Mouse (Mus musculus) spleen, adult 2 months (tissue): ENCODE measurements at regions not wholly inside any gene's neighbourhood (a gene's known extent, or its start where the extent isn't known, plus 50 kb on each side); places are given as distances from the start of the nearest gene placed in this dataset.

Source experiments
- DNase-seq, 2 experiments: peaks; one replicate each; pipeline versions ENCODE4 v3.0.0 to v3.0.0-alpha.2; 2012 to 2021; ENCODE audit warnings: low spot score in 2 of 2, low read depth in 1 of 2
- H3K27ac ChIP-seq: fragments of 200-500 bp; 2 replicates; pipeline ENCODE4 v1.5.1; 2012; ENCODE audit warnings: low read length, inconsistent platforms; ENCODE audit not compliant: insufficient read depth
- H3K27me3 ChIP-seq: fragments of 200-500 bp; 2 replicates; pipeline ENCODE4 v1.6.1; 2012; ENCODE audit warnings: mild to moderate bottlenecking, moderate library complexity, low read length, inconsistent platforms; ENCODE audit not compliant: control insufficient read depth, insufficient read depth
- H3K36me3 ChIP-seq: fragments of 200-500 bp; 2 replicates; pipeline ENCODE4 v1.6.1; 2012; ENCODE audit warnings: mild to moderate bottlenecking, low read length, inconsistent platforms; ENCODE audit not compliant: control insufficient read depth, insufficient read depth
- H3K4me1 ChIP-seq: fragments of 200-500 bp; 2 replicates; pipeline ENCODE4 v1.6.1; 2011; ENCODE audit warnings: inconsistent platforms; ENCODE audit not compliant: control insufficient read depth, insufficient read depth, insufficient read length
- H3K4me3 ChIP-seq: fragments of 200-500 bp; 2 replicates; pipeline ENCODE4 v1.5.1; 2011; ENCODE audit warnings: mild to moderate bottlenecking, inconsistent platforms; ENCODE audit not compliant: insufficient read depth, insufficient read length; ENCODE audit errors: extremely low read depth
- CTCF ChIP-seq: fragments of 200-500 bp; IDR thresholded peaks from 2 replicates; pipeline ENCODE4 v1.5.1; 2011; ENCODE audit warnings: mild to moderate bottlenecking, inconsistent platforms; ENCODE audit not compliant: insufficient read depth, insufficient read length, insufficient replicate concordance; ENCODE audit errors: extremely low read depth
- POLR2A ChIP-seq: fragments of 200-500 bp; IDR thresholded peaks from 2 replicates; pipeline ENCODE4 v1.6.1; 2011; ENCODE audit warnings: low read depth, low read length, inconsistent platforms
- WGBS: fragments of 180-500 bp; shearing (Covaris S2); methylation state at CpG from one replicate; pipeline ENCODE4 v1.1.7; 2018; 5-methylcytosine and 5-hydroxymethylcytosine counted together

DNA sequence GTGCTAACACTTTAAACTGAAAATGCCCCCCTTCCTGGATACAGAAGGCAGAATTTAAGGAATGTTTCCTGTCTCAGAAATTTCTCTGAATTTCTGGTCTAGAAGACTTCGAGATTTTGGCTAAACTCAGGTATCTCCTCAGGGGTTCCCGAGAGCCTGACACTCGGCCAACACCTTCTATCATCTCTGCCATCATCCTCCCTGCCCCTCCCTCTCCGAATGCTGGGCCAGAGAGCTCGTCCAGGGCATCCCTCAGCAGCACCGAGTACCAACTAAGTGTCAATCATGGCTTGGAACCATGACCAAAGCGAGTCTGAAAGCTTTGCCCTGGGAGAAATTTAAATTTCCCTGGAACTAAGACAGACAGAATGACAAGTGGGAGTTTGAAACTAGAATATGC lies 138.2 kb upstream of the C9orf72 start:
- H3K4me3 ChIP-seq = no peak overlapping the region
- TF ChIP-seq CTCF (no peak), POLR2A (no peak)
- H3K4me1 ChIP-seq = no peaks in the 10 kb centered on the region
- H3K27ac ChIP-seq = no peak overlapping the region
- no peak for DNase-seq
- H3K27me3 ChIP-seq = no peaks in the 10 kb centered on the region
- 83% methylated on average over 7 of the region's 7 CpGs for WGBS
- H3K36me3 ChIP-seq = no peaks in the 10 kb centered on the region

DNA sequence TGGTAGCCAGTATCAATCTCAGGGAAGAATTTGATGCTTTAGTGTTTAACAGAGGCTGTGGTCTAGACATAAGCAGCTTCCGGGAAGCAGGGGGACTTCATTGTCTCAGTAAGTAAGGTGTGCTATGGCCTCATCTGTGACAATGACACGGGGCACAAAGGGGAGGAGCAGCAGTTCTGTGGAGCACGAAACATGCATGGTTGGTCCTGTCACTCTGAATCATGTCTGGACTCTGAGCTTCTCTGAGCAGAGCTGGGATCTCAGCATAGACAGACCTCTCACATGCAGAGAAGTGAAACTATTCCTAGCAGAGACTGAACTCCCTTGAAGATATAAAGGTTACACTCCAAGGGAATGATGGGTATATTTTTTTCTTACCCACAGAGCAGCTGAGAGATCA lies 136.2 kb upstream of the C9orf72 start:
- Histone ChIP-seq H3K36me3 (no peaks in the 10 kb centered on the region), H3K4me1 (no peaks in the 10 kb centered on the region), H3K27ac (no peak overlapping the region), H3K4me3 (no peak overlapping the region), H3K27me3 (no peaks in the 10 kb centered on the region)
- no peak for TF ChIP-seq POLR2A
- no peak for TF ChIP-seq CTCF
- no peak for DNase-seq
- 82% methylated on average over 3 of the region's 3 CpGs for WGBS

DNA sequence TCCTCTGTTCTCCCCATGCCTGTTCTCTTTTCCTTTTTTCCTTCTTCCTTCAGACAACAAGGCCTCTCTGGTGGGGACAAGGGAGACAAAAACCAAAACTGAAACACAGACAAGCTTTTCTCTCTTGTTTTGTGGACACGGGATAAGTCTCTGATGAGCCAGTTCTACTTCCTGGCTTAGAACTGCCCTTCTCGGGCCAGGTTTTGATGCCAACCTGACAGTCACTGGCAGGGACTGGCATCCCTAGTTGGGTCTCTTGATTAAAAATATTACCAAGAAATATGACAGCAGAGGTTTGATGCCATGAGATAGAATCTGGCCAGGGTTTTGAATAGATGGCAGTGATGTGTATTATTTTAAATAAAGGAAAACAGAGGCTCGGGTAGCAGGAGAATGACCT lies 133.4 kb upstream of the C9orf72 start:
- H3K4me1 ChIP-seq = no peaks in the 10 kb centered on the region
- 81% methylated on average over 3 of the region's 3 CpGs for WGBS

DNA sequence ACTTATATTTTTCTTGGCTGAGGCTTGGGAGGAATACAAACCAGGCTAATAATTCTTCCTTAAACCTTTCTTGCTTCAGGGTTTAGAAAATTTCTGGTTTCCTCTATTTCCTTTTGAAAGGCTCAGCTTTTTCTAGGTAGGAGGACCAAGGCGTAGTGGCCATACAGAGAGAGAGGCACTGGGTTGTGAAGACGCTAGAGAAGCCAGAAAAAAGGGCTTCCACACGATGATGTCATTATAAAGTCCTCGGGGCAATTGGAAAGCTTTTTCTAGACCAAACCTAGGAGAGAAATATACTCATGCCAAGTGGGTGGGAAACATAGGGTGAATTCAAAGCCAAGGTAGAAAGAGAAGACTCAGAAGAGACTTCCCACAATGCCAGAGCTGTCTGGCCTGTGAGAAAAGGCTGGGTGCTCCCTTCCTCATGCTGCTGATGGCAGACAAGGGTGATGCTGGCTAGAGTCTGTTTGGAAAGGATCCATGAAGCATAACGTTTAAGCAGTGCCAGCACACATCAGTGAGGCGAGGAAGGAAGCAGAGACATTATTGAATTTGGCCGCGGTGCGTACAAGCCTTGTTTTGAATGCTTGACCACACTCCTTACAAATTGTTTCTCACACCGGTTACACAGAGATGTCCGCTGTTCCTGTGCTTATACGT lies 131.1 kb upstream of the C9orf72 start:
- no peaks in the 10 kb centered on the region for H3K4me1 ChIP-seq
- no peaks in the 10 kb centered on the region for H3K27me3 ChIP-seq
- H3K36me3 ChIP-seq = no peaks in the 10 kb centered on the region
- no peak overlapping the region for H3K27ac ChIP-seq
- no peak for DNase-seq
- TF ChIP-seq POLR2A (no peak), CTCF (no peak)
- no peak overlapping the region for H3K4me3 ChIP-seq
- WGBS = 84% methylated on average over 12 of the region's 12 CpGs

More for the DNA sequence above, 133.4 kb upstream of the C9orf72 start:
- DNase-seq = no peak
- H3K27me3 ChIP-seq = no peaks in the 10 kb centered on the region
- no peak overlapping the region for H3K4me3 ChIP-seq
- H3K36me3 ChIP-seq = no peaks in the 10 kb centered on the region
- H3K27ac ChIP-seq = no peak overlapping the region
- TF ChIP-seq POLR2A (no peak), CTCF (no peak)

DNA sequence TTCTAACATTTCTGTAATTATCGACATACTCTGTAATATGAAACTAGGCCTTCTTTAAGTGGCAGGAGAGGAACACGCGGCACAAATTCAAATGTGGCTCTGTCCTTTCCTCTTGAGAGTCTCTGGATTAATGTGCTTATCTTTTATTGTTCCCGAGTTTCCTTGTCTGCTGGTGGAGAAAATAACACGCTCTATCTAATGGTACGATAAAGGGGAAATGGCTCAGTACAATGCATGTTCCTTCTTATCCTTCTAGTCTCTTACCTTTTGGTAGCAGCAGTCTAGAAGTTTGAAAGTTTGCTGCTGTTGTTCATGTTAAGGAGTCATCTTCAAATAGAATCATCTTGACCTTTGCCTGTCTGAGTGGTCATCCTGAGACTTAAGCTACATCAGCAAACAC lies 130.1 kb upstream of the C9orf72 start:
- WGBS = 85% methylated on average over 6 of the region's 6 CpGs
- TF ChIP-seq CTCF (no peak), POLR2A (no peak)

DNA sequence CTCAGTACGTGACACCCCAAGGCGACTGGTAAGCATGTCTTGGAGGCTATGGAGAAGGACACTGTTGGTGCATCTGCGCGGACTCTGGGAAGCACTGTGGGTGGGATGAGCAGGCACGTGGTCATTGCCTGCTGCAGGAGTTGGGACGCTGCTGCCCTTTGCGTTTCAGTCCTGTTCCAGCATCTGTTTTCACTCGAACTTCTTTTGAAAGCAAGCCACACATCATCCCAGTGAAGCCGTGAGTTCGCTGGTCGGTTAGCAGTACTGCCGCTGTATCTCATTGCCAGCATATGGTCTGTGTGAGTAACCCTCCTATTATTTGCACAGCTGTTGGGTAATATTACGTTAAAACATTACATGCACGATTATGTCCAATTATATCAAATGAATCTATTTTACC lies 128.1 kb upstream of the C9orf72 start:
- WGBS = 89% methylated on average over 14 of the region's 14 CpGs
- no peaks in the 10 kb centered on the region for H3K36me3 ChIP-seq
- no peaks in the 10 kb centered on the region for H3K4me1 ChIP-seq
- TF ChIP-seq POLR2A (no peak), CTCF (no peak)
- DNase-seq = no peak
- no peaks in the 10 kb centered on the region for H3K27me3 ChIP-seq
- no peak overlapping the region for H3K27ac ChIP-seq
- no peak overlapping the region for H3K4me3 ChIP-seq

More for the DNA sequence above, 130.1 kb upstream of the C9orf72 start:
- H3K36me3 ChIP-seq = no peaks in the 10 kb centered on the region
- H3K4me1 ChIP-seq = no peaks in the 10 kb centered on the region
- no peaks in the 10 kb centered on the region for H3K27me3 ChIP-seq
- H3K27ac ChIP-seq = no peak overlapping the region
- no peak for DNase-seq
- H3K4me3 ChIP-seq = no peak overlapping the region

DNA sequence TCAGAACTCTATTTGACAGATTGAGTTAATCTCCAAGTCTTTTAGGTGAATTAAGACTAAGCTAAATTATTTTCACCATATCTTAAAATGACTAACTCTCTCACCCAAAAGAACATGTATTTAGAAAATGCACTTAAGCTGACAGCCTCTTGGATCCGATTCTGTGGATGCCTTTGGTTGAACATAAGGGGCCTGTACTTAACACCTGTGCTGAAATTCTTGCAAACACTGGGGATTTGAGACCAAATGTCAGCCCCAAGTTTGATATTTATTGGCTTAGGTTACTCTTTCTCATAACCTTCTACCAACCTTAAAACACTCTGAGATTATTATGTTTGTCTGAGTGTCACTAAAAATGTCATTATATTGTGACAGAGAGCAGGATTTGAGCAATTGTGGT lies 126.6 kb upstream of the C9orf72 start:
- no peak for TF ChIP-seq POLR2A
- no peak for TF ChIP-seq CTCF
- no peaks in the 10 kb centered on the region for H3K36me3 ChIP-seq
- 77% methylated on average over 1 of the region's 1 CpGs for WGBS

DNA sequence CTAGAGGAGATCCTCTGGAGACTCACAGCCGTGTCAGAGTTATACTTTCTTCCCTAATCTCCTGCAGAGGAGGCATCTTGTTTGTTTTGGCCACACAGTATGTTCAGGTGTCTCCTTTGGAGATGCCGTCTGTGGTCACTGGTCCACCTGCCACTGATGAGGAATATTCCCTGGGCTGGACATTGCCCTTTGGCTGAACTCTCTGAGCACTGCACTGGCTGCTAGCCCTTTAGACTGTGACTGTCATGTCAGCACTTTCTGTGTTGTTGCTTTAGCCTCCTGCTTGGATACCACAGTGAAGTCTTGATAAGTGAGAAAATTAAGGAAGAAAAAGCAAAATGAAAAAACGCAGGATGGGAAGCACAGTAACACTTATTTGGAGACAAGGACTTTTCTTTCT lies 124.5 kb upstream of the C9orf72 start:
- no peak for DNase-seq
- Histone ChIP-seq H3K27me3 (no peaks in the 10 kb centered on the region), H3K36me3 (no peaks in the 10 kb centered on the region), H3K27ac (no peak overlapping the region), H3K4me3 (no peak overlapping the region), H3K4me1 (no peaks in the 10 kb centered on the region)
- WGBS = 81% methylated on average over 3 of the region's 3 CpGs
- TF ChIP-seq POLR2A = no peak
- TF ChIP-seq CTCF = no peak

More for the DNA sequence above, 126.6 kb upstream of the C9orf72 start:
- no peaks in the 10 kb centered on the region for H3K4me1 ChIP-seq
- H3K4me3 ChIP-seq = no peak overlapping the region
- no peaks in the 10 kb centered on the region for H3K27me3 ChIP-seq
- no peak for DNase-seq
- no peak overlapping the region for H3K27ac ChIP-seq
